Mouse (Mus musculus) intestine, embryonic 16.5 days (tissue): ENCODE measurements around the gene Enc1. TPM values are rescaled to one million over a fixed set of nuclear protein-coding genes. Genes with fewer than 3 reads are reported as not detected.

Experiments used
- ATAC-seq: fragments of 200-750 bp; cut with Nextera tagmentation; 2 replicates; pipeline ENCODE4 v1.8.0; 2017; ENCODE audit warnings: moderate TSS enrichment, moderate library complexity
- H3K27ac ChIP-seq: fragments of 300-500 bp; sonication (generic); 2 replicates; pipeline ENCODE4 v1.5.1; 2014; ENCODE audit warnings: mild to moderate bottlenecking, low read length
- H3K27me3 ChIP-seq: fragments of 300-500 bp; sonication (generic); replicated peaks from 2 replicates; pipeline ENCODE4 v1.6.1; 2014; ENCODE audit warnings: low read length, control low read depth, mixed read lengths; ENCODE audit not compliant: control insufficient read depth, insufficient read depth
- H3K36me3 ChIP-seq: fragments of 300-500 bp; sonication (generic); 2 replicates; pipeline ENCODE4 v1.6.1; 2014; ENCODE audit warnings: low read length, control low read depth; ENCODE audit not compliant: control insufficient read depth, insufficient read depth
- H3K4me1 ChIP-seq: fragments of 300-500 bp; sonication (generic); 2 replicates; pipeline ENCODE4 v1.6.1; 2014; ENCODE audit warnings: low read length, control low read depth, mixed read lengths; ENCODE audit not compliant: control insufficient read depth, insufficient read depth
- H3K4me2 ChIP-seq: fragments of 300-500 bp; sonication (generic); 2 replicates; pipeline ENCODE4 v1.6.1; 2014; ENCODE audit warnings: low read depth, low read length, control low read depth
- H3K4me3 ChIP-seq: fragments of 300-500 bp; sonication (generic); 2 replicates; pipeline ENCODE4 v1.5.1; 2014; ENCODE audit warnings: mild to moderate bottlenecking, low read length
- H3K9ac ChIP-seq: fragments of 300-500 bp; sonication (generic); 2 replicates; pipeline ENCODE4 v1.6.1; 2014; ENCODE audit warnings: low read depth, low read length
- H3K9me3 ChIP-seq: fragments of 300-500 bp; sonication (generic); 2 replicates; pipeline ENCODE4 v1.6.1; 2016; ENCODE audit warnings: low read length, control low read depth; ENCODE audit not compliant: control insufficient read depth
- WGBS: fragments of 180-500 bp; shearing (Covaris S2); extraction: QIAGEN DNeasy Blood & Tissue Kit; methylation state at CpG from one replicate; pipeline ENCODE4 v1.1.7; 2014; 5-methylcytosine and 5-hydroxymethylcytosine counted together
- polyA plus RNA-seq: library from polyadenylated mRNA; unstranded; fragments of >200 nt; fragmentation: Nextera tagmentation; extraction: Ambion mirVana; gene quantifications from 2 replicates; pipeline ENCODE4 v1.2.1, GENCODE M21; 2015

Gene Enc1
- polyA plus RNA-seq, 1 experiment from 2014 or later, result 6.1 TPM

DNA sequence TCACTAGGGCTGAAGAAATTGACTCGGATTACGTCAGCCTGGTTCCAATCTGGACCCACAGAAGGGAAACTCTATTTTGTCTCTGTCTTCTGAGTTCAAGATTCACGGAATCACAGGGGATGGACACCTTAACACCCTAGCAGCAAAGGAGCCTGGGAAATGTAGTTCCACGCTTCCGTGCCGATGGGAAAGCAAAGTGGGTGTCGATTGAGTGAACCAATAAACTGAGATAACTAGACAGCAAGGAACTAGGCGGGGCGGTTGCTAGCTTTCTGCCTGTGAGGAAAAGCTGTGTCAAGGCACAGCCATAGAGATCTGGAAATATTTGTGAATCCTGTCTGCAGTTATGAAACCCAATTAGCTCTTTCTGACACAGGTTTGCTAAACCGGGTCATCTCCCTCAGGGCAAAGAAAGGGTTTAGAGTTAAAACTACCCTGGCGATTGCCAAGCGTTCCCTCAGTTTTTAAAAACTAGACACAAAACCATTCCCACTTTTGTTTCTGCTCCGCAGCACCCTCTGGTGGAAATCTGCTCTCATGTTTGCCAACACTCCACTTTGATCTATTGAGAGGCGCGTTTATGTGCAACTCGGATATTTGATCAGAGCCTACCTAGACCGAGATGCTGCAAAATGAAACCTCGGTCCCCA is 35.7 kb upstream of the Enc1 start:
- no peaks in the 10 kb centered on the region for H3K9me3 ChIP-seq
- ATAC-seq, result peak; percentile 87
- H3K4me2 ChIP-seq, result peak overlapping the region; percentile 61
- 7% methylated on average over 18 of the region's 18 CpGs for WGBS
- H3K27me3 ChIP-seq, result no peaks in the 10 kb centered on the region
- H3K27ac ChIP-seq, result peak overlapping the region; percentile 79
- H3K4me1 ChIP-seq, result peaks cover 3% of the 10 kb centered on the region; the same call in 1 of the 2 replicates
- no peaks in the 10 kb centered on the region for H3K36me3 ChIP-seq
- H3K4me3 ChIP-seq, result peak overlapping the region; percentile 42
- H3K9ac ChIP-seq, result peak overlapping the region; percentile 60

DNA sequence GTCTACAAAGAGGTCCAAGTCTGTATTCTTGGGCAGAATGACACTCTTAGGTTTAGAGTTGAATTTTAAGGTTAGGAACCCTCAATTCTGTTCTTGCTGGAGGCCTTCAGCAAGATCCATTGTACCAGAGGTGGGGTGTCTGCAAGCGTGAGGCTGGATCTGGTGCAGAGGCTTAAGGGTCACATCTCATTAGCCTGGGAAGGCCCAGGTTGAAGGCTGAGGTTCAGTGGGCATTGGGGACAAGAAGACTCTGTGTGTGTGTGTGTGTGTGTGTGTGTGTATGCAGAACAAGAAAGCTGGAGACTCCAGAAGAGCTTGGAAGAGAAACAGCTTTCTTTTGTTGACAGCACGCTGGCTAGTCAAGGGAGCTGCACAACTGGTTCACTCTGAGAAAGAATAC is 34.9 kb upstream of the Enc1 start:
- WGBS, result 88% methylated on average over 2 of the region's 2 CpGs
- no peak for ATAC-seq
- peaks cover 3% of the 10 kb centered on the region; the same call in 1 of the 2 replicates for H3K4me1 ChIP-seq

DNA sequence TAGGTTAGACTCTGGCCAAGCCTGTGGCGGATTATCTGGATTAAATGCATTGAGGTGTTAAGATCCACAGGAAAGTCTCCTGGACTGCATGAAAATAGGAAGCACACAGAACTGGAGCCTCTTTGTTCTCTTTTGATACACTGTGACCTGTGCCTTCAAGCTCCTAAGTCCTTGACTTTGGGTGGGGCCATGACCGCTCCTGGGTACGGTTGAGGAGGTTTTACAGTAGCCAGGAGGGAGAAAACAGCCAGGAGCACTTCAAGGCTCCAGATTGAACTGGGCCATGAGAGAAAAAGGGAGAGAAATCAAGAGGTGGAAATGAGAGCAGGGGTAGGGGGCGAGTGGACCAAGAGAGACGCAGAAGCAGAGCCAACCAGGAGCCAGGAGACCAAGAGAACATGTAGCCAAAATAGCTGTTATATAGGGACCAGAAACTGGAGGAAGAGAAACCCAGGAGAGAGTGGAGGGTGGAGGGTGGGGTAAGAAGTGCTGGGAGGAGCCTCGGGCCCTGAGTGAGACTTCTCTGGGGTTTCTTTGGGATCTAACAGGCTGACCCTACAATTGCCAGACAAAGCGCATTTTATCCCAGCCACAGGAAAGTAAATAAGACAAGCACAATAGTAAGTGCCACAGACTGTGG is 33.3 kb upstream of the Enc1 start:
- no peak overlapping the region for H3K27ac ChIP-seq
- ATAC-seq, result no peak
- no peaks in the 10 kb centered on the region for H3K27me3 ChIP-seq

More for the DNA sequence above, 34.9 kb upstream of the Enc1 start:
- Histone ChIP-seq H3K27me3 (no peaks in the 10 kb centered on the region), H3K27ac (0 out of 2 replicates have a peak overlapping the region, but pooled peaks have one; percentile 79), H3K9ac (no peak overlapping the region), H3K36me3 (no peaks in the 10 kb centered on the region), H3K9me3 (no peaks in the 10 kb centered on the region), H3K4me3 (no peak overlapping the region), H3K4me2 (no peak overlapping the region)

DNA sequence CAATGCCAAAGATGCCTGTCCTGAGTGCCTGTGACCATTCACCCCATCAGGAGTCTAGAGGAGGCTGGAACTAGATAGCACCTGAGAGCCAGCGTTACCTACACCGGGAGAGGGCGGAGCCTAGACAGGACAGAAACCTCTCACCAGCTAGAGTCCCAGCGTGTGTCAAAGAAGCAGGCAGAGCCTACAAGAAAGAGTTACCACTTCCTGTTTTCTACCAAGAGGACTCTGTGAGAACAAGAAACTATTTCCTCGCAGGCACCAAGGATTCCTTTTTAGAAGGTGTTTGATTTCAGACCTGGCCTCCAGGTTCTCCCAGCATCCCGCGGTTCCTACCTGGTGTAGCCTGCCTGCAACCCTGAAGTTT is 32.8 kb upstream of the Enc1 start:
- no peak overlapping the region for H3K4me3 ChIP-seq

More for the DNA sequence above, 33.3 kb upstream of the Enc1 start:
- Histone ChIP-seq H3K4me3 (no peak overlapping the region), H3K36me3 (no peaks in the 10 kb centered on the region), H3K9me3 (no peaks in the 10 kb centered on the region), H3K4me2 (no peak overlapping the region), H3K9ac (no peak overlapping the region), H3K4me1 (peaks cover 3% of the 10 kb centered on the region; the same call in 1 of the 2 replicates)
- WGBS, result 77% methylated on average over 7 of the region's 7 CpGs

DNA sequence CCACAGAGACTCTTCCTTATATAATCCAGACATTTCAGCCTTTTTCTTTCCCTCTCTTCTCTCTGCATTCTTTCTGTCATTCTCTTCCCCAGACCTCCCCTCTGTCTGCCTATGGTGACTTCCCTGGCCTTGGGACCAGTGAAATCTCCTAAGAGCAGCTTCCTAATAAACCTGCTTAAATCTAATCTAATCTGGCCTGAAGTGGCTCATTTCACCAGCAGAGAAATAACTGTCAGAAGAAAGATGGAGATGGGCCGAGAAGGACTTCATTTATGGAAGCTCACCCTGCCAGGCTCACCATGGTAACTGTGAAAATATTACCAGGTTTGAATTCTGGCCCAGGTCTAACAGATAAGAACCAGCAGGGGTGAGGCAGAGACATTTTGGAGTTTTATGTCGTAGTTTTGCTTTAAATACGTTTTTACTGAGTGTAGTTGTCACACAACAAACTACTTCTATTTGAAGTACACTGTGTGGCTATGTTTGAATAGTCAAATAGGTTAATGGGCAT is 32.4 kb upstream of the Enc1 start:
- Histone ChIP-seq H3K4me1 (peaks cover 3% of the 10 kb centered on the region; the same call in 1 of the 2 replicates), H3K4me2 (no peak overlapping the region), H3K4me3 (no peak overlapping the region), H3K9me3 (no peaks in the 10 kb centered on the region), H3K9ac (no peak overlapping the region), H3K27ac (no peak overlapping the region), H3K27me3 (no peaks in the 10 kb centered on the region), H3K36me3 (no peaks in the 10 kb centered on the region)
- ATAC-seq, result no peak
- 66% methylated on average over 3 of the region's 3 CpGs for WGBS

More for the DNA sequence above, 32.8 kb upstream of the Enc1 start:
- Histone ChIP-seq H3K27ac (no peak overlapping the region), H3K4me1 (peaks cover 3% of the 10 kb centered on the region; the same call in 1 of the 2 replicates), H3K36me3 (no peaks in the 10 kb centered on the region), H3K27me3 (no peaks in the 10 kb centered on the region), H3K4me2 (no peak overlapping the region), H3K9ac (no peak overlapping the region), H3K9me3 (no peaks in the 10 kb centered on the region)
- WGBS, result 49% methylated on average over 7 of the region's 7 CpGs
- ATAC-seq, result no peak

DNA sequence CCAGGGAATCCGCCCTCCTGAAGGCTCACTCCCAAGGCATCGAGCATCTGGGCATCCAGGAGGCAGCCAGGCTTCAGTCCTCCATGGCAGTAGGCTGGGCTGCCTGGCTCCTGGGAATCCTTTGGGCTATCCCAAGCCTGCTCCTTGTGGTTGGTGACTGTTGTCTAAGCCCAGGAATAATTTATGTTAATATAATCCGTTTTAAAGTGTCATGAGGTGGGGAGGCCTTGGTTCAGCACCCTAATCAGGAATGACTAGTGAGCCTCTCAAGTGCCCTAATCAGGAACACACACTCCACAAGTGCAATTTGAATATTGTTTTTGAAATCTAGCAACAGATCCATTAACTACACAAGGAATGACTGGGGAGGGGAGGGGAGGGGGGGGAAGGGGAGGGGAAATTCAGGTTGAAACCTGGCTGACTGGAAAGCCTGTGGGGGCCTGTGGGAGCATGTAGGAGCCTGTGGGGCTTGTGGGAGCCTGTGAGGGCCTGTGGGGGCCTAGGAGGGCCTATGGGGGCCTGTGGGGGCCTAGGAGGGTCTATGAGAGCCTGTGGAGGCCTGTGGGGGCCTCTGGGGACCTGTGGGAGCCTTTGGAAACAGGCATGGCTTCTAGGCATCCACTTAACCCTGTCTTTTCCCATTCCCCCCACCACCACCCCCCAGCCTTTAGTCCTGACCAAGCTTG is 26.2 kb upstream of the Enc1 start:
- Histone ChIP-seq H3K27ac (no peak overlapping the region), H3K36me3 (no peaks in the 10 kb centered on the region), H3K4me1 (no peaks in the 10 kb centered on the region), H3K9me3 (no peaks in the 10 kb centered on the region), H3K27me3 (no peaks in the 10 kb centered on the region), H3K4me3 (no peak overlapping the region), H3K9ac (no peak overlapping the region), H3K4me2 (no peak overlapping the region)
- ATAC-seq, result no peak
- WGBS, result 63% methylated on average over 3 of the region's 3 CpGs

DNA sequence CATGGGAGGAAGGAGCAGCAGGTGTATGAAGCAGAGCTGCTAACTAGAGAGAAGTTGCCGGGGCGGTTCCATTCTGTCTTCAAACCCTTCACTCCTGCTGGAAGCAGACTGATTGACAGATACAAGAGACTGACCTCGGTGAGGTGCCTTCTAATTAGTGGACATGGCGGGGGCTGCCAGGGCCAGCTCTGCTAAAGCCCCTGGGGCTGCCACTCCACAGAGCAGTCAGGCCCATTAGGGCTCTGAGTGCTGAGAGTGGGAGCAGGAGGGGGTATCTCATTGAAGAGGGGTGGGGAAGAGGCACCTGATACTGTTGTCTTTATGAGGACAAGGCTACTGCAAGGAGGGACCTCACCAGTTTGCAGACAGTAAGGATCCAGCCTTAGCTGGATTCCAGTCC is 25.3 kb upstream of the Enc1 start:
- Histone ChIP-seq H3K4me2 (no peak overlapping the region), H3K9ac (no peak overlapping the region), H3K27ac (no peak overlapping the region), H3K4me3 (no peak overlapping the region), H3K9me3 (no peaks in the 10 kb centered on the region), H3K27me3 (no peaks in the 10 kb centered on the region), H3K36me3 (no peaks in the 10 kb centered on the region), H3K4me1 (no peaks in the 10 kb centered on the region)
- 62% methylated on average over 4 of the region's 4 CpGs for WGBS
- no peak for ATAC-seq

DNA sequence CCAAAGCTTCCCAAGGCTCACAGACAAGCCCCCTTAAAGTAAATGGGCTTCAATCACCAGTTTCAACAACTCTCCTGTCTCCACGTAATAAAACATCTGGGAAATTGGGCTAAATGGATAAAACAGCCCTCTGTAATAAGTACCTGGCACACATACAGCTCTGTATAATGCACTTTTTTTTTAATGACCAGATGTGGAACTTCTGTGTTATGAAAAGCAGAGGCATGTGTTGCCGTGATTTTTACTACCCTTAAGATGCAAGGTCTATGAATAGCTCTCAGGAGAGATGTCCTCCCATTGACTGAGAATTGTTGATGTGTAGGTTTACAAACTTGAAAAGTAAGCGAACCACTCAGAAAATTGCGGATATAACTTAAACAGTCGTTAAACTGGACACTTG is 24.7 kb upstream of the Enc1 start:
- H3K9me3 ChIP-seq, result no peaks in the 10 kb centered on the region
- no peak for ATAC-seq
- H3K36me3 ChIP-seq, result no peaks in the 10 kb centered on the region
- no peak overlapping the region for H3K9ac ChIP-seq
- no peak overlapping the region for H3K4me2 ChIP-seq
- WGBS, result 50% methylated on average over 5 of the region's 5 CpGs
- no peaks in the 10 kb centered on the region for H3K4me1 ChIP-seq
- H3K27ac ChIP-seq, result no peak overlapping the region
- H3K27me3 ChIP-seq, result no peaks in the 10 kb centered on the region
- no peak overlapping the region for H3K4me3 ChIP-seq

DNA sequence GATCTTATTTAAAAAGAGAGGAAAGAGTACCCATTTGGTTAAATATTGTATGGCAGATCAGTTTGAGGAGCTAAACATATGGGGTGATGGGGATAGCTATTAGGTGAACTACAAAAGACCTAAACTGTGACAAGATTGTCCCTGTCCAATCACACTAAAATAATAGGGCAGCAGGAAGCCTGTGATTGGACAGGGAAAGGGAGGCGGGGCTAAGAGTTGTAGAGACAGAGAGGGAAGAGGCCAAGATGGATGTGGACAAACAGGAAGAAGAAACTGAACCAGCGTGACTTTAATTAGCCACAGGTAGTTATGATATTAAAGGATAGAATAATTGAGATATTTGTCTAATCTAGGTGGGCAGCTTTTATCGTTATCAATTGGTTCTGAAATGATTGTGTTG is 20.9 kb upstream of the Enc1 start:
- WGBS, result 90% methylated on average over 3 of the region's 3 CpGs
- Histone ChIP-seq H3K27me3 (no peaks in the 10 kb centered on the region), H3K4me3 (no peak overlapping the region), H3K4me2 (no peak overlapping the region), H3K9me3 (no peaks in the 10 kb centered on the region), H3K4me1 (no peaks in the 10 kb centered on the region), H3K9ac (no peak overlapping the region), H3K36me3 (no peaks in the 10 kb centered on the region), H3K27ac (no peak overlapping the region)
- ATAC-seq, result no peak
